Mouse (Mus musculus): ENCODE results near the gene Gabra1.

Gene Gabra1

DNA sequence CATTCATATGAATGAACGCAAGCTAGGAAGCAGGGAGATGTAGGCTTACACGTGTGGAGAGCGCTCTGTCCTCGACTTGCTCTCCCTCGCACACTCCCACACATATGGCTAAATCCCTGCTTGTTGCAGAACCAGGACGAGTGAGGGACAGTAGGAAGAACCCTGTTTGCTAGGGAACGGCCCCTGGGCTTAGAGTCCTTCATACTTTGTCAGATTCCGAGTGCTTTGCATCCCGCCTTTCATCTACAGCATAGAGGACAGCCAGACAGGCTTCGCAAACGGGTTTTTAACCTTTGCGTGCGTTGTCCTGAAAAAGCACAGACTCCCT, at the start of gene Gabra1:
TSS of gene Gabra1 (minus strand) at position 106 of the 328 bp plus-strand sequence.
- DNase-seq (ENCODE audit: low spot score in 2 of 2), result peak in 1 of 2 experiments; percentile 59

DNA sequence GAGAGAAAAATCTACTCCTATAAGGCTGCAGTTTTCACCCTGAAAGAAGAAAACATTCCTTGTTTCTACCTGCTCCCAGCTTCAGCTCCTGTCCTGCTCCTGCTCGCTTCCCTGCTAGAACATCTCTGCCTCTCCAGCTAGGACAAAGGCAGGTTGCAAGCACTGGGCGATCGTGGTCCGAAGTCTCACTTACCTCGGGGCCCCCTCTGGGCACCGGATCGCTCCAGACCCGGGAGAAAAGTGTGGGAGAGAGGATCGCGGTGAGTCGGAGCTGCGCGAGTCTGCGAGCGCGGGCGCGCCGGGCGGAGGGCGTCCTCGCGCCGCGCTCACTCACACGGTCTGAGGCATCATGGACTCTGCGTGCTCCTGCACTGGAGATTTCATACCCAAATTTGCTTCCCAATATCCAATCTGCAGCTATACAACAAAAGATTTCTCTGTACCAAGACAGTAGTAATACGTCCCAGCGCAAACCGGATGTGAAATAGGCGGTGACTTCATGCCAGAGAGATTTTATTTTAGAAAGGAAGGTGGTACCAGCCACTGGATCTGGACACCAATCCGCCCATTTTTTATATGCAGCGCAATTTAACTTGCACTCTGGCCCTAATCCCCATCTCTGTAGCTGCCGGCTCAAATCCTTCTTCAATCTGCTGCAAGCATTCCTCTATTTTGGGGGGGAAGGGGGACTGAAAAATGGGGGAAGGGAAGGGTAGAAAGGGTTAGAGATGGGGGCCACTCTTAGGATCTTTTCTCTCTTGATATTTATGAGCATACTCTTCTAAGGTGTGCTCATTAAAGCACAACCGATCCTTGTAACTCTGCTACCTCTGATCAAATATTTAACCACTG, 531 bp downstream of the Gabra1 start:
- peak; percentile 30 to 63 for DNase-seq (ENCODE audit: low spot score in 2 of 2)

DNA sequence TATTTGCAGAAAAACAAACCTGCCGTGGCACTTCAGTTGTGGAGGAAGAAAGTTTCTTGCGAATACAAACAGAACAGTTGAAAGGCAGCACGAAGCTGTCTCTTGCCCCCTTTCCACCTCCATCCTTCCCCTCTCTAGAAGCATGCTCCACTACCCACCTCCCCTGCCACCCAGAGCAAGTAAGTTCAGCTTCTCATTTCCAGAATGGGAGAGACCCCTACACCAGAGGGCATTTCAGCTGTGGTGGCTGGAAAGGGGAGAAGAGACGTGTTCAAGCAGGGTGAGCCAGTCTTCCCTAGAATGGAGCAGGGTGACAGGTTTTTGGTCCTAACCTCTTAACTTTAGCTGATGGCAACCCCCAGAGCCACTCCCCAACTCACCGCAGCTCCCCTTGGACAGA, 1.3 kb downstream of the Gabra1 start:
- no peak for DNase-seq (ENCODE audit: low spot score in 2 of 2)

DNA sequence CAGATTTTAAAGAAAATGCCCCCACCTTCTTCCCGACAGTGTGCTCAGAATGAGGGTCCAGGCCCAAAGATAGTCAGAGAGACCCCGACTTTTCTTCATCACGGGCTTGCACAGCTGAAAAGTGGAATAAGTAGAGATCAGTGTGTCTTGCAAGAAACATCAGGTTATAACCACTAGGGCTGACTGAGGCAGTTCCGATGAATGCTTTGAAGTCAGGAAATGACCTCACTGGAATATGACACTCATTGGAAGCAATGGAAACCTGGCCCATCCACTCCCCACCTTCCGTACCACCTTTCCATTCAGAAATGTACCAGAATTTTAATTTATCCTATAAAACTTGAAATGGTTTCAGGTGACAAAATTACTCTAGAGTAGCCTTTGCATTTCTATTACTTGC, 3.2 kb downstream of the Gabra1 start:
- DNase-seq (ENCODE audit: low spot score in 2 of 2), result no peak

DNA sequence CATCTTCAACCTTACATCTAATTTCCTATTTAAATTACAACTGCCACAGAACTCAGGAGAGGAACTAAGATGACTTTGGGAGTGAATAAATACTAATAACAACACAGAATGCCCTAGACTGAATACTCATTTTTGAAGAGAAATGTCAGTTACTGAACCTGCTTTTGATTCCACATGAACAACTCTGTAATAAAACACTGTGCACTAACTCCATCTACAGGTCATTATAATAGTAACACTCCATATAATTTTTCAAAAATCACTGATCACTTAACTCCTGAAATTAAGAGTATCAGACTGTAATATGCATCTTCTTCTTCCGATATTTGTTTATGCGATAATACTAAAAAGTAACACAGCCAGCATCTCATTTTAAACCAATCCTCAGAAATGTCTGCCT, 4.4 kb downstream of the Gabra1 start:
- no peak for DNase-seq (ENCODE audit: low spot score in 2 of 2)

DNA sequence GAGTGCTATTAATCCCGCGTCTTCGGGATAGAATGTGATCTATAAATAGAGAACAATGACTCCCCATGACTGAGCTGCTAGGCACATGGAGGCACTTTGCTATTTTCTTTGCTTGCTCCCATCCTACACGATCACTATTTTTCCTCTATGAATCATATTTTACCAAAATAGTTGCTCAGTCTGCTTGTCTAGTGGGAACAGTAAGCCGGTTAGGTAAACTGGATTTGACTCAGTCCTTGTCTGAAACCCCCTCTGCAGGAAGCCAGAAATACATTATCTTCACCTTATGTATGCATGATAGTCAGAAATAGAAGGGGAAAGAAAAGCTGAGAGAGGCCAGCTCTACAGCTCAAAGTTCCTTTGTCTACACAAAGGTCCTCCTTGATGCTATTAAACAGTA, 31.3 kb downstream of the Gabra1 start:
- peak; percentile 21 to 36 for DNase-seq (ENCODE audit: low spot score in 2 of 2)

DNA sequence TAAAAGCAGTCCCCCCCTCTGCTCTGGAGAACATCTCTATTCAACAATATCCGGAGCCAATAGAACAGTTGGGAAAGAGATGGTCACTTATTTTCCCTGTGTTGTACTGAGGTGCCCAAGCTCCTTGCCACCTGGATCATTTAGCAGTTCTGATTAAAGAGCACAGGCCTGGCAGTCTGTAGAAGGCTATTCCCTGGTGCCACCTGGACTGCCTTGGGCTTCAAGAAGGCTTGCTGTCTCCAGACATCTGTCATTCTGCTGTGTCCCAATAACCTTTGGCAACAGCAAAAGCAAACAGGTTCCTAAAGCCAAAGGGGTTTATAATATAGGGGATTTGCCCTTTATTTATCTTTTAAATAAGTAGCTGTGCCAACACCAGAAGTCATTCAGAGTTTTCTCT, 65.8 kb downstream of the Gabra1 start:
- no peak for DNase-seq (ENCODE audit: low spot score in 2 of 2)

DNA sequence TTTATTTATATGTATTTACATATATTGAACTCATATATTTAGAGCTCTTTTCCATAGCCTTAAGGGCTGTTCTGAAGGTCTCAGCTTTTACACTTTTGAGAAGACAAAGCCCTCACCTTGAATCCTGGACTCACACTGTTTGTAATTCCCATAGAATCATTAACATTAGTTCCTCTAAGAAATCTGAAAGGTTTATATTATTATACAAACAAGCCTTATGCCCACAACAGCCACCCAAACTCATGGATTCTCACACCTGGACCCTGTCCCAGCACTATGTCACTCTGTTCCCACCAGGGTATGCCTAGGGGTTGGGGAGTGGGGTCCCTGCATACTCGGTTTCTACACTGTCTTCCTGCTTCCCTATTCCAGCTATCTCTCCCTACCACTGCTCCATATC, 72.7 kb downstream of the Gabra1 start:
- DNase-seq (ENCODE audit: low spot score in 2 of 2), result no peak

DNA sequence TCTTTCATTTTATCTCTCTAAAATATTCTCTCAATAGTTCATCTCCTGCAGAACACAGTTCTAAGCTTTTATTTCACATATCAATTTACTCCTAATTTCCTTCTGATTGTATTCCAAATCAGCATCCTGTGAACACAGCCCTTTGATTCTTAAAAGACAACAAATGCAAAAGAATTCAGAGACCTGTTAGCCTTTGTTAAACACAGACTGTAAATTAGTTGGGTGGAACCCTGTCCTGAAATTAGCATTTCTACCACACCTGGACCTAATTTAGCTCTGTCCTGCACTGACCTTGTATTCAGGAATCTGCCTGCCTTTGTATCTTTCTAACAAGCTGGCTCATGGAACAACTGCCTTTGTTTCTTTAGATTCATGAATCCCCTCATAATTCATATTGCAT, 73.1 kb downstream of the Gabra1 start:
- DNase-seq (ENCODE audit: low spot score in 2 of 2), result no peak

DNA sequence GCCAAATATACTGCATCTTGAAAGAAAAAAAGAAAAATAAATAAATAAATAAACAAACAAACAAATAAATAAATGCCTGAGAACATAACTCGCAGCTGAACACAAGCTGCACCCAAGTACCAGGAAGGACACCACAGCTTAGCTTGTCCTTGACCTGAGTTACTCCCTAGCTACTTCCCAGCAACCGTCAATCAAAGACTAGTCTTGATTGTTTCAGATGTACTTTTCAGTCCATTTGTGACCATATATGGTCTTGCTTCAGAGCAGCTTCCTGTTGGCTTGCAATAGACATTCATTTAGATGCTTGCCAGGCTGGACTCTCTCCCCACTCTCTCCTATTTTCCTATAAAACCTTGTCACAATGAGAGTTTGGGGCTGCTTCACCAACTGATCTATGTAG, 87.2 kb downstream of the Gabra1 start:
- no peak for DNase-seq (ENCODE audit: low spot score in 2 of 2)

All from left cerebral cortex, adult 9 months (tissue).